In genomic region chr11:107155292-107155691, GRCm38 (mm10) we compare ENCODE assay signal across 25 mouse cellular contexts. TPM values are rescaled to one million over a fixed set of nuclear protein-coding genes. Genes with fewer than 3 reads are reported as not detected.
A peak's percentile ranks its signal among the peaks of the same experiment; 100 is the strongest.
DNase-seq lines count a peak whose midpoint lies in the region; TF ChIP-seq lines count a peak whose summit lies in the region.
"Had no signal": no experiment of that assay in that cellular context is flagged by ENCODE, and none has a peak within 500 bp of the region (broad histone marks: within the 10 kb centered on the region; RNA-seq: fewer than 3 reads in every experiment).

No protein-coding gene starts in this region.

- peaks cover 0 to 6% of the 10 kb centered on the region in 2 experiments; a peak in 2 of 4 replicates for H3K4me1 ChIP-seq in ES-E14 (ENCODE audit: control insufficient read depth in 2 of 2, insufficient read depth in 2 of 2, low read length in 2 of 2, poor library complexity in 1 of 2)
- H3K4me1 ChIP-seq: forebrain, embryonic 13.5 days; hindbrain, embryonic 12.5 days; hindbrain, embryonic 15.5 days had no signal

- in situ Hi-C loops in ES-E14 (cut with MboI; ENCODE audit: low sequenced_read_pairs in 2 of 2, unreplicated experiment in 2 of 2): no loop called here

- no peaks in the 10 kb centered on the region for H3K36me3 ChIP-seq in ES-E14 (ENCODE audit: control insufficient read depth, insufficient read depth, low read length, poor library complexity, severe bottlenecking)
- H3K36me3 ChIP-seq: forebrain, embryonic 10.5 days; G1E; heart, embryonic 10.5 days; heart, embryonic 13.5 days; hindbrain, embryonic 12.5 days; hindbrain, embryonic 15.5 days had no signal

- H3K4me3 ChIP-seq in ES-E14 (ENCODE audit: insufficient read depth in 1 of 2, low read depth in 1 of 2, low read length in 2 of 2, poor library complexity in 1 of 2, severe bottlenecking in 1 of 2): no peak overlapping the region
- H3K4me3 ChIP-seq: forebrain, embryonic 10.5 days; forebrain, embryonic 13.5 days; heart, adult 2 months; heart, embryonic 10.5 days; heart, embryonic 13.5 days; hindbrain, embryonic 12.5 days; hindbrain, embryonic 15.5 days had no signal

- H3K27ac ChIP-seq in ES-E14 (ENCODE audit: insufficient read depth, low read depth, low read length, poor library complexity, severe bottlenecking): no peak overlapping the region
- H3K27ac ChIP-seq: forebrain, embryonic 10.5 days; forebrain, embryonic 13.5 days; heart, adult 2 months; heart, embryonic 10.5 days; heart, embryonic 13.5 days; hindbrain, embryonic 12.5 days; hindbrain, embryonic 15.5 days had no signal

- DNase-seq in cerebellum, postnatal 10 days: peak; percentile 15 to 33
- no peak for DNase-seq in cerebellum, postnatal 4 days (ENCODE audit: low spot score in 2 of 2)
- peak; percentile 55 for DNase-seq in 3134 (ENCODE audit: extremely low read depth, insufficient read length, low spot score)
- DNase-seq in ES-E14 (ENCODE audit: low read depth, low spot score): no peak
- peak; percentile 24 for DNase-seq in brain, embryonic 14.5 days (ENCODE audit: low read depth)
- DNase-seq in spleen, adult 18-20 months: no peak
- no peak for DNase-seq in cerebellum, adult 18-20 months
- DNase-seq in urinary bladder, postnatal 4 days (ENCODE audit: low spot score in 2 of 2): no peak
- DNase-seq: adrenal gland, adult 8-10 months; adrenal gland, postnatal 25 days; cerebellum, adult 2 months; cerebellum, adult 9-11 months; cerebellum, postnatal 36 days; gastrocnemius, postnatal 10 days; gastrocnemius, postnatal 36 days; heart, adult 2 months; heart, postnatal 14 days; heart, postnatal 4 days had no signal

- no peak for TF ChIP-seq POLR2A in brain, embryonic 14.5 days (IDR thresholded peaks at IDR 0.05; ENCODE audit: borderline replicate concordance, extremely low read depth, insufficient read depth, insufficient read length, poor library complexity, severe bottlenecking)

- H3K9me3 ChIP-seq in ES-E14 (ENCODE audit: control insufficient read depth, insufficient read depth, low read depth, low read length): no peaks in the 10 kb centered on the region
- H3K9me3 ChIP-seq: forebrain, embryonic 10.5 days; heart, embryonic 10.5 days; heart, embryonic 13.5 days; hindbrain, embryonic 12.5 days; hindbrain, embryonic 15.5 days had no signal

- no peak for TF ChIP-seq CTCF in brain, embryonic 14.5 days (IDR thresholded peaks at IDR 0.05; ENCODE audit: borderline replicate concordance, extremely low read depth, insufficient read depth, insufficient read length)

- H3K9ac ChIP-seq in ES-E14 (ENCODE audit: insufficient read depth, low read depth, low read length, poor library complexity, severe bottlenecking): no peak overlapping the region
- H3K9ac ChIP-seq: forebrain, embryonic 13.5 days; heart, embryonic 13.5 days; hindbrain, embryonic 12.5 days; hindbrain, embryonic 15.5 days had no signal

TF ChIP-seq in ES-E14, 5 proteins besides CTCF, POLR2A, EP300 and RAD21:
- TF ChIP-seq MAFK (IDR thresholded peaks at IDR 0.05; ENCODE audit: insufficient read depth, low read depth, low read length) (0 out of 2 replicates have a peak, but pooled peaks have one; percentile 29), CHD2 (IDR thresholded peaks at IDR 0.05; ENCODE audit: low read depth, low read length) (no peak)

RNA-seq across cellular contexts. Expression of gene Bptf, which starts 23.4 kb away (rescaled TPM):
- total RNA-seq in ES-E14 (2012; rRNA removed): 81.3 and 86.4 TPM in 2 replicates
- polyA plus RNA-seq in brain, embryonic 14.5 days (2012; rRNA removed): 43.3 and 77.1 TPM in 2 replicates

RNA-seq across cellular contexts. Expression of gene Nol11, which starts 33.9 kb away (rescaled TPM):
- total RNA-seq in ES-E14 (2012; rRNA removed): 77.0 and 90.4 TPM in 2 replicates
- 30.2 and 34.4 TPM in 2 replicates for polyA plus RNA-seq in brain, embryonic 14.5 days (2012; rRNA removed)

Comparison
In these comparisons a context has a peak if more than half of its experiments do, and no peak if none do; other contexts are left out.
1. DNase-seq: peak in cerebellum, postnatal 10 days (2 of 2), 3134 (single experiment) and brain, embryonic 14.5 days (single experiment); none in cerebellum, postnatal 4 days (0 of 2), ES-E14 (single experiment), spleen, adult 18-20 months (0 of 2), cerebellum, adult 18-20 months (0 of 2) and urinary bladder, postnatal 4 days (0 of 2).